Mouse (Mus musculus) yolk sac, embryonic 10.5 days (tissue): ENCODE data around the gene Dhrs2.

ENCODE experiments used
- DNase-seq: peaks from one replicate; pipeline ENCODE4 v3.0.0-alpha.2; 2017; ENCODE audit warnings: low spot score

Dhrs2 gene

GRCm38 (mm10) chr14:55221707-55222106 is at the start of gene Dhrs2:
Gene Dhrs2 (plus strand): TSS chr14:55222007.
- DNase-seq = no peak

GRCm38 (mm10) chr14:55174164-55174563 is 47.6 kb upstream of the Dhrs2 start:
- DNase-seq = no peak

DNA sequence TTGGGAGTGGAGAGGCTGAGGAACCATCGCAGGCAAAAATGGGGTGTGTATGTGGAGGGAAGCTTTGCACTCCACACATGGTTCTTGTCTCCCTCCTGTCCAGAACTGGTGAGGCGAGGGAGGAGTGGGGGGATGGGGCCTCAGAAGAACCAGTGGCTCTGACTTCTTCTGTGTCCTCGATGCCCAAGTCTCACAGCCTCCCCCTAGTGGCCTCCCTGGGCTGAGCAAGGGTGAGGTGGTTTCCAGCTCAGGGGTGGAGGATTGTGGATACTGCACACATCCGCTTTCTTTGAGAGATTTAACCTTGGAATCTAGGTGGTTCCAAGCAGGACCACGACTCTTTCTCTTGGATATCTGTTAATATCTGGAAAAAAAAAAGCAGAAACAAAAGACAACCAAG is 44.5 kb upstream of the Dhrs2 start:
- peak; percentile 32 for DNase-seq

GRCm38 (mm10) chr14:55180951-55181350 is 40.9 kb upstream of the Dhrs2 start:
- no peak for DNase-seq

- no peak for DNase-seq
Measured at GRCm38 (mm10) chr14:55183231-55183630, 38.6 kb upstream of the Dhrs2 start.

GRCm38 (mm10) chr14:55184640-55185145 is 37.1 kb upstream of the Dhrs2 start:
- no peak for DNase-seq

DNA sequence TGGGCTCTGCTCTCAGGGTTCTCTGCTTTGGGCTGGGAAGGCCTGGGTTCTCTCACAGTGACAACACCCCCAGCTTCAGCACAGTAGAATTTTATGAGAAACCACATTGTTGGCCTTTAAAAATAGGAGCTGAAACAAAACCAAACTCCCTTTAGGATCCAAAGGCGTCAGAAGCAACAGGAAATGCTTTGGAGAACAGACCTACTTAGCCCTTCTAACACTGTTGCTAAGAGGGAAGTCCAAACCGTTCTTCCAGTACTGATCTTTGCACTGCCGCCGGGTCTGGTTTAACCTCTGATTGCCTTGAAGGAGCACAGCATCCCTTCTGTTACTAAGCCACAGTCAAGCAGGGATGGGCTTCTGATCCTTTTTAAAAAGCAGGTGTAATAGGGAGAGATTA is 33.3 kb upstream of the Dhrs2 start:
- DNase-seq = no peak

- no peak for DNase-seq
Measured at GRCm38 (mm10) chr14:55189351-55189769, 32.4 kb upstream of the Dhrs2 start.

DNA sequence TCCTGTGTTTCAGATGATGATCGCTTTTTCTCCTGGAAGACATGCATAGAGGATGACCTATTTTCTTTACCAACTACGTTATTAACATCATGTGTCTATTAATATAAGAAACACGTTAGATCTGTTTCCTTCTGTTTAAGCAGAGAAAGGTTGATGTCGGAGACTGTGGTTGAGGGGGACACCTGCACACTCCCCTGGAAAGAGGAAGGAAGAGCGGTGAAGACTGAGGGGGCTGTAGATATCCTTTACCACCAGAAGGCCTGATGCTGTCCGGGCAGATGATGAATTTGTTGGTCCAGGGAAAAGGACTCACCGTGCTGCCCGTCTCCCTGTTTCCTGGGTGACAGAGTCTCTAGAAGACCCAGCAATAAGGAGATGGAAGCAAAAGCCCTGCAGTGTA is 28.5 kb upstream of the Dhrs2 start:
- DNase-seq = no peak

- DNase-seq = no peak
Measured at GRCm38 (mm10) chr14:55193876-55194635, 27.8 kb upstream of the Dhrs2 start.

DNA sequence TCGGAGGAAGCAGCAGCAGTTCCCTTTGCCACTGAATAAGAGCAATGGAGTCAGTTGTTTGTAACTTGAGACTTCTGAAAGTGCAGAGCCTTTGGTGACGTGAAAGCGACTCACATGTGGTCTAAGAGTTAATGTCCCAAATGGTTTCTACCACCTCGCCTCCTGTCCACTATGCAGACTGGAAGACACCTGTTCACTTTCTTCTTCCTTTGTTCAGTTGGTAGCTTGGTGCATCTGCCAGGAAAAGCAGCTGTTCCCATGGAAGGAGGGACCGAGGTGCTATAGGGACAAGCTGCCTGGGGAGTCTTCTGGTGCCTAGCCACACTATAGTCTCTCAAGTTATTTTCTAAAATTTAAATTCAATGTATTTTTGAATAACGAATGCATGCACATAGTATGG is 27.0 kb upstream of the Dhrs2 start:
- DNase-seq = no peak

DNA sequence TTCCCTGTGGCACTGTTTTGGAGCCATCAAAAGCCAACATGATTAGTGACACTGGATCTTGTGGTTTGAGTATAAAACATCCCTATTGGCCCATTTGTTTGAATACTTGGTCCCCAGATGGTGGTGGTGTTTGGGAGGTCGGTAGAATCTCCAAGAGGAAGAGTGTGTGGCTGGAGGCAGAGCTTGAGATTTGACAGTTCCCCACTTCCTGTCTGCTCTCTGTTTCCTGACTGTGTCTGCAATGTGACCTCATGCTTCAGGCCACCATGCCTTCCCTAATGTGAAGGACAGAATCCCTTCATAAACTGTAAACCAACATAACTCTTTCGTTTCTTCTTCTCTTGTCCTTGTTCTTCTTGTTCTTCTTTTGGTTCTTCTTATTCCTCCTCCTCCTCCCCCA is 24.7 kb upstream of the Dhrs2 start:
- DNase-seq = no peak

DNA sequence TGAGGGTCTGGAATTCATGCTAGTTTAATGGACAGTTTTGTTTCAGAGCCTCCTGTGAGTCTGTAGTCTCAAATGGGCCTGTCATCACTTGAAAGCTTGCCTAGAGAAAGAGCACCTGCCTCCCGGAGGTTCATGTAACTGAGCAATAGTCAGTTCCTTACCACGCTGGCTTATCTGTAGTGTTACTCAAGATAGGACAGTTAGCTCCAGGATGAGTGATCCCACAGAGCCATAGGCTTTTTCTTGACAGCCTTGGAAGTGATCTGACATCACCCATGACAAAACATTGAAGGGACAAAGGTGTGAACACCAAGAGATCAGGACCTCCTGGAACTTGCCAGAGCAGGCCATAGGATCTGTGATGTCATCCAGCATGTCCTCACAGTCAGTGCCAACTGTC is 23.6 kb upstream of the Dhrs2 start:
- DNase-seq = no peak

GRCm38 (mm10) chr14:55204544-55204943 is 17.3 kb upstream of the Dhrs2 start:
- DNase-seq = no peak

- DNase-seq = no peak
Measured at GRCm38 (mm10) chr14:55205045-55205750, 16.6 kb upstream of the Dhrs2 start.

DNA sequence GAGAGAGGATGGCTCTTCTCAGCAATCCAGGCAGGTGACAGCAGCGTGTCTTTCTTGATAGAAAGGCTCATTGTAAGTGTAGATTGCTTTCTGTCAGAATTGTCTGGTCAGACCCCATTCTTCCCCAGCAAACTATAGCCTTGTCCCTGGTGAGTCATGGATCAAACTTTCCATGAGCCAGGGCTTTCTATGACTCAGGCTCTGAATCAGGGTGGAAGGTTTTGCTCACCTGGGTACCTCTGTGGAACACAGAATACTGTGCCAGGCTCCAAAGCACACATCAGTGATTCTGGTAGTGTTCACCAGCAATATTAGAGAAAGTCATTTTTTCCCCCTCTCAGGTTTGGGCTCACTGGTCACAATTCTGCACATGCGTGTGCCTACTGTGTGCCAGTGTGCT is 13.5 kb upstream of the Dhrs2 start:
- DNase-seq = no peak

DNA sequence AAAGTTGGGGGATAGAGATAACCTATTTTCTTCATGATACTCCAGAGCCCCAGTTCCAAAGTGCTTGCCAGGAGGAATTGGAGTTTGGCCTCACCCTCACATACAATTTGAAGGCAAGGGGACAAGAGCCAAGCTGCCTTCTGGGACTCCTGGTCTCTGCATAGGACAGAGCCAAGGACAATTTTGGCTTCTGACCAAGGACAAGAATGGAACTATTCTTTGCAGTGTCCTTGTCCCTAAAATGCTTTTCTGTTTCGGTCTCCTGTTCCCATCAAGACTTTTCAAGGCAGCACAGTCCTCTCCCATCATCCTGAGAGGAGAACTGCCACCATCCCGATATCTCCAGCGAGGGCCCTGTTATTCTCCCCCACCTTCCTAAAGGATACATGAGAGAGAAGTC is 8.2 kb upstream of the Dhrs2 start:
- DNase-seq = no peak

- peak; percentile 3 for DNase-seq
Measured at GRCm38 (mm10) chr14:55214507-55214906, 7.3 kb upstream of the Dhrs2 start.

DNA sequence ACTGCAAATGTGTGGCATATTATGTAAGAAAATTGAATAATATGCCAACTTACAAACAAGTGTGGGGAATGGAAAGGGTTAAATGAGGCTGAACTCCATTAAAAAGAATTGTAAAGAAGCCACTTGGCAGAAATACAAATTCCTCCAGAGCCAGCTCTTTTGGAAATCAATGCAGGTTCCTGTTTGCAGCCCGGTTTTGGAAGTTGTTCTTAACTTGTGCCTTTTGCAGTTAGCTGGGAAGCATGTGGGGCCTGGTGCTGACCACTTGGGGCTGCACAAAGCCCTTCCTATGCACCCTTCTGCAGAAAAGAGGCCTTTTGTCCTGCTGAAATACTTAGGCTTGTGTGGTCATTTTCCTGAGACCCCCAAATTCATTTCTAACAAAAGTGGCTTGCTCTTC is 1.4 kb downstream of the Dhrs2 start:
- DNase-seq = no peak

DNA sequence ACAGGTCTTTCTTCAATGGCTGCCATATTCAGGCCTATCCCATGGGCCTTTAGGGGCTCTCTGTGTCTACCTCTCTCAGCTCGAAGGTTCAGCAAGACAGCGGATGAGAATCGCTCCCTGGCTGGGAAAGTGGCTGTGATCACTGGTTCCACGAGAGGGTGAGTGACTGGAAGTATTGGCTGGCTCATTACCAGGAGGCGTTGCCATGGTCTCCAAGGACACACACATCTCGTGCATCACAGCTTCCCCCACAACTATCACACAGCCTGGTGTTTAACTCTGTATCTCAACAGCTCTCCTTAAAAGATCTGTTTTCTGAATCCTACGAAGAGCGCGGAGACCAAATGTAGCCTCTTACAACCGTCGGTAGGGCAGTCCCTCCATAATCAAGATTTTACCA is 12.8 kb downstream of the Dhrs2 start:
- no peak for DNase-seq

DNA sequence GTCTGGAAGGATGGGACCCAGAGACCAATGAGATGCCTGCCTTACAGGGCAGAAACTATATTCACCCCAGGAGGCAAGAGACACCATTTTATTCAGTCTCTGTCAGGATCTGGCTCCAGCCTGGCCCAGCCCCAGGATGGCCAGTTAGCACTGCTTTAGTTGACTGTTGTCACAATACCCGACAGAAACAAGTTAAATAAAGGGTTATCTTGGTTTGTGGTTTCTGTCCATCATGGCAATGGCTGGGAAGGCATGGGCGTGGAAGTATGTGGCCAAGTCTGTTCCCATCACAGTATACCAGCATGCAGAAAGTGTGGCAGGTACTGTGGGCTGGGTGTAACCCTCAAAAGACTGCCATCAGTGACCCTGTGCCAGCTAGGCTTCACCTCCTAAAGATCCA is 14.9 kb downstream of the Dhrs2 start:
- no peak for DNase-seq

GRCm38 (mm10) chr14:55242664-55243063 is 20.9 kb downstream of the Dhrs2 start:
- DNase-seq = no peak

GRCm38 (mm10) chr14:55247181-55247580 is 25.4 kb downstream of the Dhrs2 start:
- DNase-seq = no peak

DNA sequence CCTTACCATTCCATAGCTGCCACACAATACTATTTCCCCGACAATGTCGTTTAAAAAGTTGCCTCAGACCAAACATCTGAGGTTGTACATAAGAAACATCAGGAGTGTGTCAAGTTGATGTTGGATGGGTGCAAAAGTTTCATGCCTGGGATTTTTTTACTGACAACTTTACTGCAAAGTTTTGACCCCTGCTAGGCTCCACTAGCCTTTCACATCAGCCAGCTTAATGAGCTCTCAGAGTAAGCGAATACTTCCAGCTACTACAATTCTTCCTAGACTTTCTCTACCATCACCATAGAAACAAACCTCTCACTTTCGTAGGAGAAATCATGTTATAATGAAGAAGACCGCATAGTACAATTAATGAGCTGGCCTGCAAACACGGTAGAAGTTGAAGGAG is 26.5 kb downstream of the Dhrs2 start:
- no peak for DNase-seq
